Mouse (Mus musculus) heart, embryonic 11.5 days (tissue): ENCODE measurements around the gene Scube3. TPM values are rescaled to one million over a fixed set of nuclear protein-coding genes. Genes with fewer than 3 reads are reported as not detected.

Experiments
- ATAC-seq: fragments of 200-750 bp; cut with Nextera tagmentation; replicated peaks from 2 replicates; pipeline ENCODE4 v1.8.0; 2017; ENCODE audit warnings: moderate library complexity; ENCODE audit not compliant: insufficient number of reproducible peaks, low FRiP score, low TSS enrichment
- H3K27ac ChIP-seq: fragments of 300-500 bp; sonication (generic); 2 replicates; pipeline ENCODE4 v1.5.1; 2014; ENCODE audit warnings: mild to moderate bottlenecking, low read depth, low read length
- H3K27me3 ChIP-seq: fragments of 300-500 bp; sonication (generic); 2 replicates; pipeline ENCODE4 v1.6.1; 2014; ENCODE audit warnings: mild to moderate bottlenecking, low read length, mixed read lengths; ENCODE audit not compliant: control insufficient read depth, insufficient read depth
- H3K36me3 ChIP-seq: fragments of 300-500 bp; sonication (generic); 2 replicates; pipeline ENCODE4 v1.6.1; 2014; ENCODE audit warnings: mild to moderate bottlenecking, low read length, moderate library complexity, mixed read lengths; ENCODE audit not compliant: control insufficient read depth, insufficient read depth
- H3K4me1 ChIP-seq: fragments of 300-500 bp; sonication (generic); 2 replicates; pipeline ENCODE4 v1.6.1; 2014; ENCODE audit warnings: low read length; ENCODE audit not compliant: control insufficient read depth, insufficient read depth
- H3K4me2 ChIP-seq: fragments of 300-500 bp; sonication (generic); 2 replicates; pipeline ENCODE4 v1.6.1; 2014; ENCODE audit warnings: mild to moderate bottlenecking, moderate library complexity
- H3K4me3 ChIP-seq: fragments of 300-500 bp; sonication (generic); 2 replicates; pipeline ENCODE4 v1.5.1; 2014; ENCODE audit warnings: low read depth, low read length
- H3K9ac ChIP-seq: fragments of 300-500 bp; sonication (generic); 2 replicates; pipeline ENCODE4 v1.6.1; 2014; ENCODE audit warnings: mild to moderate bottlenecking, low read depth, low read length, moderate library complexity
- H3K9me3 ChIP-seq: fragments of 300-500 bp; sonication (generic); replicated peaks from 2 replicates; pipeline ENCODE4 v1.6.1; 2016; ENCODE audit warnings: low read length; ENCODE audit not compliant: control insufficient read depth
- WGBS: fragments of 180-500 bp; shearing (Covaris S2); extraction: QIAGEN DNeasy Blood & Tissue Kit; methylation state at CpG from one replicate; pipeline ENCODE4 v1.1.7; 2014; ENCODE audit not compliant: insufficient replicate concordance; 5-methylcytosine and 5-hydroxymethylcytosine counted together
- polyA plus RNA-seq: library from polyadenylated mRNA; unstranded; fragments of >200 nt; fragmentation: Nextera tagmentation; extraction: Ambion mirVana; gene quantifications from 2 replicates; pipeline ENCODE4 v1.2.1, GENCODE M21; 2014

The Scube3 gene
- polyA plus RNA-seq, 1 experiment from 2014 or later, result 2.3 TPM

DNA sequence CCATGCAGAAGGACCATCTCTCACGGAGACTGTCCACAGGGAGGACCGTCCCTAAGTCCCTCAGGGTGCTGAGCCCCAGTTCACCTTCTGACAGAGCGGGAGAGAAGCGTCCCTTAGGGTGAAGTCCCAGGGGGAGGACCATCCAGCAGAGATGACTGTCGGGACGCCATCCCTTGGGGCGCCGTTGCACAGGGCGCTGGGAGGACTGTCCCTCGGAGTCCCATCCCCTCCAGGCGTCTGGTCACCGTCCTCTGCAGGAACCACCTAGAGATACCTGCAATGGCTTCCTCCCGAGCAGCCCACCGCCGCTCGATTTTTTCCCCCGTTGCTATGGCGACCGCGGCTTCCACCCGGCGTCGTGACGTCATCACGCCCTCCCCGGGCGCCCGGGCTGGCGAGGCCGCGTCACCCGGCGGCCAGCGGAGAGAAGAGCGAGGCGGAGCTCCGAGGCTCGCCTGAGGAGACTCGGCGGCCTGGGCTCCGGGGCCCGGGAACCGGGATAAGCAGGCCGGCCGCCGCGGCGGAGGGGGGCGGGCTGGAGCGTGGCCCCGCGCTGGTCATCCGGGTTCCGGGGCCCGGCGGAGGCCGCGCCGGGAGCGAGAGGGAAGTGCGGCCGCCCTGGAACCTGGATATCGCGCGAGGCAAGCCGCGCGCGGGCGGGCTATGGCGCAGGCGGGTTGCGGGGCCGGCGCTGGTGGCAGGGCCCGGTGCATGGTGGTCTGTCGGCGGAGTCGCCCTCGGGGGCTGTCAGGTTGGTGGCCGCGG lies 35.0 kb downstream of the Scube3 start, which contains the start of gene Zfp523:
Gene Zfp523, plus strand, starts transcription at position 355 of the 765 bp plus-strand sequence.
- Histone ChIP-seq H3K4me1 (peaks cover 48% of the 10 kb centered on the region), H3K4me2 (peak within 1 kb of the TSS; percentile 90), H3K9me3 (no peaks in the 10 kb centered on the region), H3K27me3 (no peaks in the 10 kb centered on the region), H3K27ac (peak within 1 kb of the TSS; percentile 93), H3K9ac (peak within 1 kb of the TSS; percentile 93), H3K4me3 (peak within 1 kb of the TSS; percentile 81), H3K36me3 (no peaks in the 10 kb centered on the region)
- peak; percentile 73 for ATAC-seq
- WGBS, result under 1% methylated on average over 57 of the region's 82 CpGs

DNA sequence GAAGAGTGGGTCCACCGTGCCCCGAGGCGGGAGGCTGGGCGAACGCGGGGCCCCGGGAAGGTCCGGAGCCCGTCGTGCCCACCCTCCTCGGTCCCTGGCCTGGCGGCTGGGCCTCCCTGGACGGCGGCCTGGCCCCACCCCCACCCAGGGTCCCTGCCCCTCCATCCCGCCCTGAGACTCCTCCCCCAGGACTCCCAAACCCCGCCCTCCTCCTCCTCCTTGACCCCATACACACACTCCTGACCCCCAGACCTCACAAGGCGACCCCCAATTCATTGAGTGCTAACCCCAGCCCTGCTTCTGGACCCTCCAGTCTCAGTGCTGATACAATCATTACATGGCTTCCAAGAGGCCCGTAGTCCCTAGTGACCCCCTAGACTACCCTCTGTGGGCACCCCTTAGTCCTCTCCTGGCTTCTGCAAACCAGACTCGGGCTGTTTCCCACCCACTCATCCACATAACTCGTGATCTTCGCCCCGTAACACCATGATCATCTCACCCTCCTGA lies 35.7 kb downstream of the Scube3 start:
- Histone ChIP-seq H3K4me1 (peaks cover 46% of the 10 kb centered on the region), H3K27me3 (no peaks in the 10 kb centered on the region), H3K4me2 (peak overlapping the region; percentile 90), H3K9me3 (no peaks in the 10 kb centered on the region), H3K9ac (peak overlapping the region; percentile 93), H3K4me3 (peak overlapping the region; percentile 81), H3K27ac (peak overlapping the region; percentile 93), H3K36me3 (no peaks in the 10 kb centered on the region)
- peak; percentile 79 for ATAC-seq
- 11% methylated on average over 17 of the region's 22 CpGs for WGBS

DNA sequence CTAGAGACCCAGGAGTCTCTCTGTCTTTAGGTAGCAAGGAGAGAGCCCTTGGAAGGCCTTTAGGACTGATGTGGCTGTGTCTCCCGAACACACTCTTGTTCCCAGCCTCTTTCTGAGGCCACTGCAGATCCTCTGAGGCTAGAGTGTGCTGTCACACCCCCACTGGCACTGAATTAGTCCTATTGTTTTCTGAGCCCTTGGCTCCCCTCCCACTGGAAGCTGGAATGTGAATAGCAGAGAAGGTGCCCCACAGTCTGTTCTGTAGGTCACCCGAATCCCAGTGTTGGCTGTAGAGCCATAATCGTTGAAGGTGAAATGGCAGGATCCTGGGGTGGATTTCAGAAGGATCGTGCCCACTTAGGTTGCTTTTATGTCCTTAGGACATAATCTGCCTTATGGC lies 38.4 kb downstream of the Scube3 start:
- Histone ChIP-seq H3K4me3 (no peak overlapping the region), H3K27me3 (no peaks in the 10 kb centered on the region), H3K27ac (no peak overlapping the region), H3K4me1 (peaks cover 55% of the 10 kb centered on the region), H3K9ac (no peak overlapping the region), H3K4me2 (peak overlapping the region; percentile 20), H3K9me3 (no peaks in the 10 kb centered on the region), H3K36me3 (no peaks in the 10 kb centered on the region)
- ATAC-seq, result no peak
- 58% methylated on average over 4 of the region's 4 CpGs for WGBS

DNA sequence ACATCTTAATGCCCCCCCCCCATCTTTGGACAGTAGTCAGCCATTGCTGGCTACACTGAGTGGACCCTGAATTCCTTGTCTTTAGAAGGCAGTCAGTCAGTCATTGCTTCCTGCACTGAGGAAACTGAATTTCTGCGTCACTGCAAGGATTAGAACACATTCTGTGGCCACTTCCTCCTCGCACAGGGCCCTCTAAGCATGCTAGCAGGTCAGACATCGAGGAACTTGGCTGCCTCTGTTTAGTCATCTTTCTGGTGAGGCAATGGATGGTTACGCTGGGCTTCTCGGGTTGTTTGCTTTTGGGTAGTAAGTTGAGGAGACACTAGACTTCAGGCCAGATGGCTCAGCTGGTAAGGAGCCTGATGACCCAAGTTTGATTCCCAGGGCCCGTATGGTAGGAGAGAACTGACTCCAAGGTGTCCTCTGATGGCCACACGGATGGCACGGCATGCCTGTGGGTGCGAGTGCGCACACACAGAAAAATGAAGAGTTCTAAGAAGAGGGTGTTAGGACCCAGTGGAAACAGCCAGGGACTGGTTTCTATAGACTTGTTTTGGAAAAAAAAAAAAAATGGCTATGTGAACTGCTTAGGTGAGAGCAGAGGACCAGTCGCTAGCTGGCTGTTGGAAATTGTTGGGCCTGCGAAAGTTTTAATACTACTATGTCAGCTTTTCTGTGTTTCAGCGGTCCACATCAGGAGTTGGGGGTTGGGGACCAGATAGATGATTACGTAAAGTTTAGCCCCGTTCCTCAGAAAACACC lies 39.0 kb downstream of the Scube3 start:
- H3K4me1 ChIP-seq, result peaks cover 61% of the 10 kb centered on the region
- no peak overlapping the region for H3K9ac ChIP-seq
- H3K9me3 ChIP-seq, result no peaks in the 10 kb centered on the region
- no peaks in the 10 kb centered on the region for H3K36me3 ChIP-seq
- no peak for ATAC-seq
- WGBS, result 82% methylated on average over 15 of the region's 15 CpGs
- no peak overlapping the region for H3K27ac ChIP-seq
- H3K27me3 ChIP-seq, result no peaks in the 10 kb centered on the region
- H3K4me2 ChIP-seq, result no peak overlapping the region
- H3K4me3 ChIP-seq, result no peak overlapping the region

DNA sequence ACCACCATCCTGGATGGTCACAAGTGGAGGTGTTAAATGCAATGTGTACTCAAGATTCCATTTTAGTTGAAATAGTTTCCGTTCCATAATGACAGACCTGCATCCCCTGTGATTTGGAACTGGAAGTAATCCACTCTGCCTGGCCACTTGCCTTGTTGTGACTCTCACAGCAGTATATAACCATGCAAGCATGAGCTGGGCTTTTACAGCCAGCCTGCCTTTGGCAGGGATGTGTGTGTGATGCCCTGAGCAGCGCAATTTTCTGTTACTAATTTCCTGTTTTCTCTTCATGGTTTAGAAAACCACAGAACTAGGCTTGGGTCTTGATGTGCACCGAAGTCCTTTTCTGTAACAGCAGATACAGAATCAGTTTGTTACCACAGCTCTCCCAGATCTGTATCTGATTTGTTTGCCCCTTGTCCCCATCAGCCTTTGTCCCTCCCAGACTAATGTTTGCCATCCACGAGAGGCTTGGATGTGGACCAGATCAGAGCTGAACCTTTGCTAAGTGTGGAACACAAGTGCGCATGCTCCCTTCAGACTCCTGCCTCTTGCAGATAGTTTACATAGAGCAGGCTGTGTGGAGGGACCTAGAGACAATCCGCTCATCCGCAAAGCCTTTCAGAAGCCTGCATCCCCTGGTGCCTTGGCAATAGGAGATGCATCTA lies 43.2 kb downstream of the Scube3 start:
- Histone ChIP-seq H3K9ac (no peak overlapping the region), H3K27ac (peak overlapping the region; percentile 15; the same call in 1 of the 2 replicates), H3K4me1 (peaks cover 41% of the 10 kb centered on the region), H3K9me3 (no peaks in the 10 kb centered on the region), H3K4me3 (no peak overlapping the region), H3K27me3 (no peaks in the 10 kb centered on the region), H3K4me2 (peak overlapping the region; percentile 14; the same call in 1 of the 2 replicates), H3K36me3 (peaks cover 3% of the 10 kb centered on the region; the same call in 1 of the 2 replicates)
- WGBS, result 73% methylated on average over 7 of the region's 7 CpGs
- ATAC-seq, result no peak

DNA sequence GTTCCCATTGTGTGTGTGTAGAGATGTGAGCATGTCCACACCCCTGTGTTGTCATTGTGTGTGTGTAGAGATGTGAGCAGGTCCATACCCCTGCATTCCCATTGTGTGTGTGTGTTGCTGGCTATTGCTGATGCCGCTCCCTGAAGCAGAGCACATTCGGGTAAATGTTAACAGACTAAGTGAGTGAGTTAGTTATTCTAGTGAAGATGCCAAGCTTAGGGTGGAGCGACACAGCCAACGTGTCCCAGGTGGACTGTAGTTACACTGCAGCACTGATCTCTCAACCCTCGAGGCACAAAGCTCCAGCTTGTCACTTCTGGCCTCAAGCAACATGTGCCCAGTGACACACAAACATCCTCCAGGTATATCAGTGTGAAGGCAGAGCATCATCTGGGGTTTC lies 46.4 kb downstream of the Scube3 start:
- peaks cover 18% of the 10 kb centered on the region for H3K4me1 ChIP-seq
- WGBS, result 85% methylated on average over 5 of the region's 5 CpGs
- no peak overlapping the region for H3K4me2 ChIP-seq
- no peak overlapping the region for H3K9ac ChIP-seq
- H3K4me3 ChIP-seq, result no peak overlapping the region
- no peaks in the 10 kb centered on the region for H3K27me3 ChIP-seq
- no peak for ATAC-seq
- peaks cover 19% of the 10 kb centered on the region for H3K36me3 ChIP-seq
- H3K27ac ChIP-seq, result no peak overlapping the region
- H3K9me3 ChIP-seq, result no peaks in the 10 kb centered on the region

DNA sequence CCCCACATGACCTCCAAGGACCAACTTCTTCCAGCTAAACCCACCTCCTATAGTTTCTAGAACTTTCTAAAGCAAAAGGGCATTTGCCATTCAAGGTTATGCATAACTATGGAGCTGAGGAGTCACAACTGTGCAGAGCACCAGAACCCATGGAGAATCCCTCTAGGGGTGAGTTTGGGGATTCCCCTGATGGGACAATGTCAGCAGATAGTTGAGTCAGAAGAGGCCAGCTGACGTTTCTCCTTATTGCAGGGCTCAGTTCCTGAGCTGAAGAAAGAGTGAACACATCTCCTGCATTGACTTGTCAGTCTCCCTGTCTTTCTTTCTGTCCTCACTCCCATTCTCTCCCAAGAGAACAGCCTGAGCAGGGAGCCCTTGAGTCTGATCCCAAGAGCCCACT lies 50.8 kb downstream of the Scube3 start:
- Histone ChIP-seq H3K4me3 (no peak overlapping the region), H3K36me3 (peaks cover 23% of the 10 kb centered on the region), H3K4me1 (no peaks in the 10 kb centered on the region), H3K27ac (no peak overlapping the region), H3K9me3 (no peaks in the 10 kb centered on the region), H3K9ac (no peak overlapping the region), H3K4me2 (no peak overlapping the region), H3K27me3 (no peaks in the 10 kb centered on the region)
- ATAC-seq, result no peak
- WGBS, result 52% methylated on average over 1 of the region's 1 CpGs

DNA sequence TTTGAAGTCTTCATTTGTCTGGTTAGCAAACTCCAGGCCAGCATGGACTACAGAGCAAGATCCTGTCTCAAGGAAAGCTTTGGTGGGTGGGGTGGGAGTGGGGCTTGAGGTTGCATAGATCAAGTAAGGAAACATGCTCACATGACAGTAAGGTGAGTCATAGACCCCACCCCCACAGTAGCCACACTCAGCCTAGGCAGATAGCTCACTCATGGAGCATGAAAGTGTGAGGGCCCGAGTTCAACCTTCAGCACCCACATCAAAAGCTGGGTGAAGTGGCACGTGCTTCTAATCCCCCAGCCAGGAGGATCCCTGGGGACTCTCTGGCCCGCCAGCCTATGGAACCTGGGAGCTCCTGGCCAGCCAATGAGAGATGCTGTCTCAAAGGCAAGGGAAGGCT lies 51.6 kb downstream of the Scube3 start:
- Histone ChIP-seq H3K9ac (no peak overlapping the region), H3K27me3 (no peaks in the 10 kb centered on the region), H3K4me2 (no peak overlapping the region), H3K4me3 (no peak overlapping the region), H3K4me1 (no peaks in the 10 kb centered on the region), H3K9me3 (no peaks in the 10 kb centered on the region), H3K36me3 (peaks cover 23% of the 10 kb centered on the region), H3K27ac (no peak overlapping the region)
- ATAC-seq, result no peak
- WGBS, result 69% methylated on average over 3 of the region's 3 CpGs
